In genomic region chr14:32861149-32861581, GRCm38 (mm10) we compare ENCODE assay signal across 9 mouse cellular contexts. TPM values are rescaled to one million over a fixed set of nuclear protein-coding genes. Genes with fewer than 3 reads are reported as not detected.
DNase-seq lines count a peak whose midpoint lies in the region; ATAC-seq and TF ChIP-seq lines count a peak whose summit lies in the region.
"Had no signal": no experiment of that assay in that cellular context is flagged by ENCODE, and none has a peak within 500 bp of the region (broad histone marks: within the 10 kb centered on the region; RNA-seq: fewer than 3 reads in every experiment).

No protein-coding gene starts in this region.

- no peaks in the 10 kb centered on the region for H3K9me3 ChIP-seq in heart, postnatal 0 days (replicated peaks; ENCODE audit: control insufficient read depth, low read length)

- peaks cover 31% of the 10 kb centered on the region for H3K4me1 ChIP-seq in heart, postnatal 0 days (ENCODE audit: control insufficient read depth, insufficient read depth)
- peaks cover 7% of the 10 kb centered on the region; the same call in 1 of the 2 replicates for H3K4me1 ChIP-seq in liver, adult 2 months (ENCODE audit: control insufficient read depth, insufficient read depth, low read length)

- no peaks in the 10 kb centered on the region for H3K27me3 ChIP-seq in heart, postnatal 0 days (ENCODE audit: control insufficient read depth, insufficient read depth, low read length)
- peaks cover 6% of the 10 kb centered on the region; the same call in 1 of the 2 replicates for H3K27me3 ChIP-seq in liver, adult 2 months (ENCODE audit: control insufficient read depth, insufficient read depth, low read length)

- peak overlapping the region; percentile 52 for H3K4me2 ChIP-seq in heart, postnatal 0 days (ENCODE audit: low read depth, low read length)

- DNase-seq in embryo, embryonic 10 days (ENCODE audit: low spot score): peak; percentile 28
- peak; percentile 20 for DNase-seq in embryo, embryonic 11.5 days (ENCODE audit: low read depth, low spot score)
- peak; percentile 96 for DNase-seq in heart, postnatal 0 days (ENCODE audit: low spot score)
- DNase-seq in liver, adult 2 months (ENCODE audit: extremely low read depth, low read depth, low spot score): peak; percentile 17
- no peak for DNase-seq in left cerebral cortex, adult 18-20 months (ENCODE audit: low spot score in 2 of 2)
- DNase-seq in left cerebral cortex, adult 8-10 months (ENCODE audit: low spot score in 2 of 2): no peak
- DNase-seq in layer of hippocampus, adult 9-10 months (ENCODE audit: low spot score): no peak

- peak; percentile 77 for ATAC-seq in heart, postnatal 0 days (ENCODE audit: insufficient read depth, low read depth)
- no peak for ATAC-seq in monocyte, adult 5-6 weeks (replicated peaks; ENCODE audit: insufficient number of reproducible peaks, low FRiP score, low TSS enrichment, poor library complexity, severe bottlenecking)

- H3K9ac ChIP-seq in heart, postnatal 0 days (replicated peaks; ENCODE audit: low read depth, low read length): peak overlapping the region; percentile 35; the same call in 1 of the 2 replicates
- H3K9ac ChIP-seq in liver, adult 2 months (ENCODE audit: low read depth, low read length): no peak overlapping the region

- 10% methylated on average over 6 of the region's 6 CpGs for WGBS in heart, postnatal 0 days
- WGBS in liver, adult 2 months: 66% methylated on average over 6 of the region's 6 CpGs

- H3K36me3 ChIP-seq in heart, postnatal 0 days (replicated peaks; ENCODE audit: control insufficient read depth, insufficient read depth, low read length): peaks cover 9% of the 10 kb centered on the region; the same call in 1 of the 2 replicates
- H3K36me3 ChIP-seq in liver, adult 2 months (ENCODE audit: control insufficient read depth, insufficient read depth, low read length): no peaks in the 10 kb centered on the region

- H3K4me3 ChIP-seq in heart, postnatal 0 days (ENCODE audit: low read depth, low read length): no peak overlapping the region
- H3K4me3 ChIP-seq in liver, adult 2 months (ENCODE audit: insufficient read depth, low read depth, low read length): no peak overlapping the region

- no peak for TF ChIP-seq CTCF in heart, postnatal 0 days (IDR thresholded peaks at IDR 0.05; ENCODE audit: low read depth)
- no peak for TF ChIP-seq CTCF in liver, adult 2 months (IDR thresholded peaks at IDR 0.05; ENCODE audit: low read depth, low read length)

- H3K27ac ChIP-seq in heart, postnatal 0 days (ENCODE audit: low read depth): peak overlapping the region; percentile 90
- no peak overlapping the region for H3K27ac ChIP-seq in liver, adult 2 months (replicated peaks; ENCODE audit: insufficient read depth, low read depth, low read length)

- no peak for TF ChIP-seq POLR2A in liver, adult 2 months (IDR thresholded peaks at IDR 0.05; ENCODE audit: extremely low read depth, insufficient read depth, low read length)

- 0 out of 2 replicates have a peak, but pooled peaks have one; percentile 23 for TF ChIP-seq EP300 in heart, postnatal 0 days (IDR thresholded peaks at IDR 0.05; ENCODE audit: low read depth)

- H3K79me2 ChIP-seq in liver, adult 2 months (ENCODE audit: control insufficient read depth, insufficient read depth, low read length): no peaks in the 10 kb centered on the region

RNA-seq across cellular contexts. Expression of gene Vstm4, which starts 4.6 kb away (rescaled TPM):
- 11.5 and 22.9 TPM in 2 replicates for total RNA-seq in heart, postnatal 0 days (2014; rRNA removed; ENCODE audit: low replicate concordance)
- 21.5 and 22.2 TPM in 2 replicates for polyA plus RNA-seq in heart, postnatal 0 days (2015; fragmentation: Nextera tagmentation; extraction: Ambion mirVana)
- 0.92 and 1.3 TPM in 2 replicates for total RNA-seq in liver, adult 2 months (2014; rRNA removed)
- polyA plus RNA-seq in liver, adult 2 months (2012; rRNA removed): 0.81 and 0.91 TPM in 2 replicates
- 1 to 10 TPM; 3.9 to 4.5 TPM for total RNA-seq in left cerebral cortex, adult 18-20 months (2021)
- not detected in 3 replicates for total RNA-seq in monocyte, adult 5-6 weeks (2017)
- 1 to 10 TPM; 2.9 to 4.2 (median 3.2) TPM for total RNA-seq in left cerebral cortex, adult 8-10 months (2022)

RNA-seq across cellular contexts. Expression of gene Fam170b, which starts 27.4 kb away (rescaled TPM):
- not detected in 2 replicates for total RNA-seq in heart, postnatal 0 days (2014; rRNA removed; ENCODE audit: low replicate concordance)
- 0.12 and 0.14 TPM in 2 replicates for polyA plus RNA-seq in heart, postnatal 0 days (2015; fragmentation: Nextera tagmentation; extraction: Ambion mirVana)
- total RNA-seq in liver, adult 2 months (2014; rRNA removed): 0.09 and 0.13 TPM in 2 replicates
- polyA plus RNA-seq in liver, adult 2 months (2012; rRNA removed): 0.05 TPM in 1 of 2 replicates, not detected in the other
- total RNA-seq in left cerebral cortex, adult 18-20 months (2021): not detected
- total RNA-seq in monocyte, adult 5-6 weeks (2017): 0.67 TPM in 1 of 3 replicates, not detected in the others
- not detected for total RNA-seq in left cerebral cortex, adult 8-10 months (2022)
- polyA plus RNA-seq: large intestine, adult 2 months had no signal

Comparison
In these comparisons a context has a peak if more than half of its experiments do, and no peak if none do; other contexts are left out.
1. DNase-seq: peak in embryo, embryonic 10 days (single experiment), embryo, embryonic 11.5 days (single experiment), heart, postnatal 0 days (single experiment) and liver, adult 2 months (single experiment); none in left cerebral cortex, adult 18-20 months (0 of 2), left cerebral cortex, adult 8-10 months (0 of 2) and layer of hippocampus, adult 9-10 months (single experiment).